Mouse (Mus musculus) lung, postnatal 0 days (tissue): ENCODE data around the gene Exoc6b. TPM values are rescaled to one million over a fixed set of nuclear protein-coding genes. Genes with fewer than 3 reads are reported as not detected.

Experiments used
- ATAC-seq: fragments of 200-750 bp; cut with Nextera tagmentation; 2 replicates; pipeline ENCODE4 v1.8.0; 2017; ENCODE audit warnings: moderate library complexity
- DNase-seq: peaks from one replicate; pipeline ENCODE4 v3.0.0-alpha.2; 2016; ENCODE audit warnings: low spot score
- H3K27ac ChIP-seq: fragments of 300-500 bp; sonication (generic); 2 replicates; pipeline ENCODE4 v1.5.1; 2014; ENCODE audit warnings: antibody characterized with exemption, mild to moderate bottlenecking, low read length, mixed read lengths
- H3K27me3 ChIP-seq: fragments of 300-500 bp; sonication (generic); replicated peaks from 2 replicates; pipeline ENCODE4 v1.6.1; 2014; ENCODE audit warnings: low read length, mixed read lengths; ENCODE audit not compliant: insufficient read depth
- H3K36me3 ChIP-seq: fragments of 300-500 bp; sonication (generic); 2 replicates; pipeline ENCODE4 v1.6.1; 2014; ENCODE audit warnings: low read length, mixed read lengths; ENCODE audit not compliant: insufficient read depth
- H3K4me1 ChIP-seq: fragments of 300-500 bp; sonication (generic); 2 replicates; pipeline ENCODE4 v1.6.1; 2014; ENCODE audit warnings: antibody characterized with exemption, low read depth, low read length, mixed read lengths; ENCODE audit not compliant: insufficient read depth
- H3K4me2 ChIP-seq: fragments of 300-500 bp; sonication (generic); replicated peaks from 2 replicates; pipeline ENCODE4 v1.6.1; 2014; ENCODE audit warnings: low read depth, mild to moderate bottlenecking, low read length, moderate library complexity, mixed read lengths
- H3K4me3 ChIP-seq: fragments of 300-500 bp; sonication (generic); 2 replicates; pipeline ENCODE4 v1.5.1; 2014; ENCODE audit warnings: low read depth, low read length
- H3K9ac ChIP-seq: fragments of 300-500 bp; sonication (generic); replicated peaks from 2 replicates; pipeline ENCODE4 v1.6.1; 2014; ENCODE audit warnings: low read depth, mild to moderate bottlenecking
- H3K9me3 ChIP-seq: fragments of 300-500 bp; sonication (generic); 2 replicates; pipeline ENCODE4 v1.6.1; 2016; ENCODE audit warnings: low read length, mixed read lengths
- CTCF ChIP-seq: IDR thresholded peaks from 2 replicates; pipeline ENCODE4 v1.5.1; 2016; ENCODE audit warnings: antibody characterized with exemption, mild to moderate bottlenecking
- EP300 ChIP-seq: IDR thresholded peaks from 2 replicates; pipeline ENCODE4 v1.6.1; 2016; ENCODE audit warnings: antibody characterized with exemption, mild to moderate bottlenecking, control low read depth
- WGBS: fragments of 180-500 bp; shearing (Covaris S2); extraction: QIAGEN DNeasy Blood & Tissue Kit; methylation state at CpG from one replicate; pipeline ENCODE4 v1.1.7; 2014; 5-methylcytosine and 5-hydroxymethylcytosine counted together
- polyA plus RNA-seq: library from polyadenylated mRNA; unstranded; fragments of >200 nt; fragmentation: Nextera tagmentation; extraction: Ambion mirVana; gene quantifications from 2 replicates; pipeline ENCODE4 v1.2.1, GENCODE M21; 2015

Gene Exoc6b
- polyA plus RNA-seq, 1 experiment from 2014 or later = 14.8 TPM

- H3K4me2 ChIP-seq = no peak overlapping the region
- no peaks in the 10 kb centered on the region for H3K9me3 ChIP-seq
- DNase-seq = no peak
- no peaks in the 10 kb centered on the region for H3K36me3 ChIP-seq
- H3K9ac ChIP-seq = no peak overlapping the region
- H3K4me3 ChIP-seq = no peak overlapping the region
- H3K27ac ChIP-seq = no peak overlapping the region
- H3K4me1 ChIP-seq = no peaks in the 10 kb centered on the region
- H3K27me3 ChIP-seq = no peaks in the 10 kb centered on the region
- TF ChIP-seq CTCF (no peak), EP300 (no peak)
- ATAC-seq = 0 out of 2 replicates have a peak, but pooled peaks have one; percentile 4
- WGBS = 25% methylated on average over 3 of the region's 3 CpGs
These were observed 499.3 kb downstream of the Exoc6b start for GRCm38 (mm10) chr6:84570039-84570438.

GRCm38 (mm10) chr6:84569590-84569989 is 499.7 kb downstream of the Exoc6b start:
- H3K27me3 ChIP-seq = no peaks in the 10 kb centered on the region
- H3K4me1 ChIP-seq = no peaks in the 10 kb centered on the region
- H3K9me3 ChIP-seq = no peaks in the 10 kb centered on the region
- ATAC-seq (no peak), DNase-seq (no peak)
- H3K4me3 ChIP-seq = no peak overlapping the region
- TF ChIP-seq CTCF = 0 out of 2 replicates have a peak, but pooled peaks have one; percentile 6
- TF ChIP-seq EP300 = no peak
- no peak overlapping the region for H3K27ac ChIP-seq
- H3K36me3 ChIP-seq = no peaks in the 10 kb centered on the region
- no peak overlapping the region for H3K9ac ChIP-seq
- no peak overlapping the region for H3K4me2 ChIP-seq

DNA sequence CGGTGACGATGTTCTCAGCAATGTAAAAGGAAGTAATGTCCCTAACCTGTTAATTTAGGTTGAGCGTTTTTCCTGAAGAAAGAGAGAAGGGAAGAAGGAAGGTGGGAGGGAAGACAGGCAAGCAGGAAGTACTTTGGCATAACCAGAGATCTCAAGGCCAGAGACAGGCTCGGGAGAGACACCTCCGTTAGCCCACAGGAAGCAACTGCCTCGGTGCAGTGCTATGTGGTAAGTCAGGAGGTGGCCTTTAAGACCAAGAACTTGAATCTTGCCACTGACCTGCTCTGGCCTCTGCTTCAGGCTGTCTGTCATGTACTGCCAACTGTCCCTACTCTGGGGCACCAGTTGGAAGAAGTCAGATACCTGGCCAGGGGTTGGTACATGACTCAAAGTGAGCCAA is 500.4 kb downstream of the Exoc6b start:
- Histone ChIP-seq H3K9me3 (no peaks in the 10 kb centered on the region), H3K9ac (no peak overlapping the region), H3K27me3 (no peaks in the 10 kb centered on the region), H3K4me3 (no peak overlapping the region), H3K27ac (no peak overlapping the region), H3K36me3 (no peaks in the 10 kb centered on the region), H3K4me2 (no peak overlapping the region), H3K4me1 (no peaks in the 10 kb centered on the region)
- ATAC-seq = no peak
- WGBS = 64% methylated on average over 6 of the region's 6 CpGs
- no peak for DNase-seq
- TF ChIP-seq EP300 = no peak

Other genes starting within 250 kb of the Exoc6b start
- 45.3 and 54.3 TPM in 2 replicates for gene Spr, start 68.3 kb upstream of the Exoc6b start, polyA plus RNA-seq
- not detected in 2 replicates for gene Emx1, start 117.9 kb upstream of the Exoc6b start, polyA plus RNA-seq